Mouse (Mus musculus) liver, adult 2 months (tissue): ENCODE measurements around the gene Cdk4.

Source experiments
- CTCF ChIP-seq: fragments of 200-500 bp; IDR thresholded peaks from 2 replicates; pipeline ENCODE4 v1.5.1; 2011; ENCODE audit warnings: low read depth, low read length, control low read depth
- POLR2A ChIP-seq: fragments of 200-500 bp; IDR thresholded peaks from 2 replicates; pipeline ENCODE4 v1.6.1; 2011; ENCODE audit warnings: low read length, control low read depth; ENCODE audit not compliant: insufficient read depth; ENCODE audit errors: extremely low read depth

GRCm38 (mm10) chr10:127041774-127042338 lies 21.5 kb upstream of the Cdk4 start:
- TF ChIP-seq CTCF: no peak
- no peak for TF ChIP-seq POLR2A
